Mouse (Mus musculus): ENCODE data around the gene E4f1. TPM values are rescaled to one million over a fixed set of nuclear protein-coding genes. Genes with fewer than 3 reads are reported as not detected.

Gene E4f1
- polyA plus RNA-seq, 1 experiment from 2014 or later: 44.9 TPM

DNA sequence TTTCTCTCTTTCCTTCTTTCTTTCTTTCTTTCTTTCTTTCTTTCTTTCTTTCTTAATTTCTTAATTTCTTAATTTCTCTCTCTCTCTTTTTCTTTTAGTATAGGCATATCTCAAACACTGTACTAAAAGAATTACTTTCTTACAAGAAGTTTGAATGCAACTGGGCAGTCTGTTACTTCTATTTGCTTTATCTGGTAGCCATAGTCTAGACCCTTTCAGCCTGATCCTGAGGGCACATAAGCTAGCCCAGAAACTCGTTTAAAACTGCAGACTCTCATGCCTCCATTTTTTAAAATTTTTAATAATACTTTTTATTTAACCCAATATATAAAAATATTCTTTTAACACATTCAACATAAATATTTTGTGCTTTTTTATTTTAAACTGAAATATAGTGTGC is 9.3 kb upstream of the E4f1 start:
- Histone ChIP-seq H3K4me1 (peaks cover 15% of the 10 kb centered on the region), H3K4me3 (peak overlapping the region; percentile 90), H3K9ac (replicated peaks) (no peak overlapping the region), H3K27me3 (no peaks in the 10 kb centered on the region), H3K36me3 (peaks cover 29% of the 10 kb centered on the region), H3K4me2 (replicated peaks) (peak overlapping the region; percentile 53; the same call in 1 of the 2 replicates), H3K9me3 (no peaks in the 10 kb centered on the region), H3K27ac (replicated peaks) (no peak overlapping the region)
- ATAC-seq (replicated peaks): no peak
- WGBS: 21% methylated on average over 1 of the region's 1 CpGs

DNA sequence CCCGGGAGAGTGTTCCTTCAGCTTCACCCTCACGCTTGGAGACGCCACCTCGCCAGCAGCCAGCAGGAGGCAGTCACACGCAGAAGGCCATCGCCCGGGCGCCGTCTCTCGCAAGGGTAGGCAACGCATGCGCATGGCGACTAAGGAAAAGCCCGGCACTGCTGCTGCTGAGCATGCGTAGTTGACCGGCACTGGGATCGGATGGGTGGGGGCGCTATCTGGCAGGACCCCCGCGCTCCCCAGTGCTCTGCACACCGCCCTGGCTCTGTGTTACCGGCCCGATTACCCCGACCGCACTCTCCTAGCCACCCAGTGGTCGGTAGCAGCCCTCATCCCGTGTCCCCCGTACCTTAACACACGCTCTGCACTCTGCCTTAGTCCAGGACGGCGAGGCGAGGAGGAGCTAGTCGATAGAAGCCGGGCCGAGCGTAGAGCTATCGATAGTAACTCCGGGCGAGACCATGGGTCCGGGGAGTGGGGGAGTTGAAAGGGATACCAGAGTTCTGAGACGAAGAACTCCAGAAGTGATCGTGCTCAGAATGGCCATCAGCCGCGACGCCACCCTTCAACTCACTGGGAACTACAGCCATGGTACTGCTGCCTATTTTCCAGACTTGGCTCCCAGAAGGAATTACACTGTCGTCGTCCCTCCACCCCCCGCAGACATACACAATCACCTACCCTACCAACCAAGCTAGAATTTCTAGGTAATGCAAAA is 8.7 kb upstream of the E4f1 start, which contains the start of gene Mlst8:
TSS of gene Mlst8 (minus strand) at position 416 of the 718 bp plus-strand sequence.
- ATAC-seq (replicated peaks): peak; percentile 95
- H3K4me1 ChIP-seq: peaks cover 15% of the 10 kb centered on the region
- under 1% methylated on average over 48 of the region's 48 CpGs for WGBS

DNA sequence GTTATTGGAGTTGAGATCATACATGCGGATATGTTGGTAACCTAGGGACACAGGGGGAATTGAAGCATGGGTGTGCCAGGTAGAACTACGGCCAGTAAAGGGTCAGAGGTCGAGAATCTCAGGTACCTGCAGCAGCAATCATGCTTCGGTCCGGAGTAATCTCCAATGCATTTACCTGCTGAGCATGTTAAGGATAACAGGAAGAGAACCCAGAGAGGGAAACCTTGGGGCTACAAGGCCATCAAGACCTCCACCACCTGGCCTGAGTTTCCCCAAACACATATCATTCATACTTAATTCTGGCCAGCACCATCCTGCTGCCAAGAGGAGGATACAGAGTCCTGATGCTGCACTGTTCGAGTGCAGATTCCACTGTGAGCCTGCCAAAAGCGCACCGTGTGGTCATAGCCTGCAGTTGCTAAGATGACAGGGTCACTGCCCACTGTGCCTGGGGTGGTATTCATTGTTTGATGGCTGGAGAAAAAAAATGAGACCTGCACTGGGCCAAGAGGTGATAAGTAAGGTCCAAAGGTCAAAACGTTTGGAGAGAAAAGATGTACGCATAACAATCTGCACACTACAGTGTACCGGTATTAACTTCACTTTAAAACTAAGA is 8.0 kb upstream of the E4f1 start:
- H3K27ac ChIP-seq (replicated peaks): no peak overlapping the region
- H3K36me3 ChIP-seq: peaks cover 34% of the 10 kb centered on the region
- WGBS: 53% methylated on average over 11 of the region's 11 CpGs
- H3K4me3 ChIP-seq: peak overlapping the region; percentile 90
- peak overlapping the region; percentile 53 for H3K4me2 ChIP-seq (replicated peaks)
- peaks cover 22% of the 10 kb centered on the region for H3K4me1 ChIP-seq
- no peaks in the 10 kb centered on the region for H3K9me3 ChIP-seq
- ATAC-seq (replicated peaks): peak; percentile 19; the same call in 1 of the 2 replicates
- H3K9ac ChIP-seq (replicated peaks): peak overlapping the region; percentile 92
- H3K27me3 ChIP-seq: no peaks in the 10 kb centered on the region

More for the DNA sequence above, 8.7 kb upstream of the E4f1 start, which contains the start of gene Mlst8:
- peaks cover 34% of the 10 kb centered on the region for H3K36me3 ChIP-seq
- H3K9ac ChIP-seq (replicated peaks): peak within 1 kb of the TSS; percentile 92
- peak within 1 kb of the TSS; percentile 98 for H3K27ac ChIP-seq (replicated peaks)
- peak within 1 kb of the TSS; percentile 90 for H3K4me3 ChIP-seq
- H3K27me3 ChIP-seq: no peaks in the 10 kb centered on the region
- no peaks in the 10 kb centered on the region for H3K9me3 ChIP-seq
- H3K4me2 ChIP-seq (replicated peaks): peak within 1 kb of the TSS; percentile 53

DNA sequence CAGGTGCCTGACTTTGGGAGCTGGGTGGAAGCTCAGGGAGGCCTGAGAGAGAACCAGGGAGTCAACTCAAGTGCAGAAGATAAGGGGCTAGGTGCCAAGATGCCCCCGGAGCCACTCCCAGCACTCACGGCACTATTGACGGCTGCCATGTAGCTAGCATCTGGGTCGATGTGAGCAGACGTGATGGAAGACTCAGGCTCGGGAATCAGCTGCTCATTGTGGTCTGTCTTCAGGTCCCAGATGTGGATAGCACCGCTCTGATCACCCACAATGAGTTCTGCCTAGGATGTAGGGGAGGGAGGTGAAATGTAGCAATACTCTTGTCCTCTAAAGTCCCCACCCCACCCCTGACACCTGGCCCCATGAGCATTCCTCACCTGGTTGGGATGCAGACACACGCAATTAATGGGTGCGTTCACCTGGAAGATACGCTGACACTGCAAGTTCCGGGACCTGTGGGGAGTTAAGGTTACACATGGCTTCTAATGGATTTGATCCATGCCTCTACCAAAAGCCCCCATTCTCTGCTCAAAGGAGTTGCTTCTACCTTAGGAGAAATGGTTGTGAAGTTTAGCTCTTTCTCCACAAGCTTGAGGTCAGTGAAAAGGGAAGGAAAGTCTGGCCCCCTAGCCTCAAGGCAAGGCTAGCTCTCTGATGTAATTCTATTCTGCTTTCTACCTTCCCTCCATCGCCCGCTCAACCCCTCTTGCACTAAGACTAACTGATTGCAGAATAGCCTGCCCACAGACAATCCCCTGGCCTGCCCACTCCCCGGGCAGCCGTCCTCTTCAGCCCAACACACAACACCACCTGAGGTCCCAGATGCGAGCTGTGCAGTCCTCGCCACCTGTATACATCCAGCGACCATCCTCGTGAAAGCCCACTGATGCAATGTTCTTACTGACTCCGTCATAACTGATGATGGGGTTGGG is 7.2 kb upstream of the E4f1 start:
- Histone ChIP-seq H3K4me3 (no peak overlapping the region), H3K4me1 (peaks cover 29% of the 10 kb centered on the region), H3K27ac (replicated peaks) (no peak overlapping the region), H3K9me3 (no peaks in the 10 kb centered on the region), H3K27me3 (no peaks in the 10 kb centered on the region), H3K4me2 (replicated peaks) (peak overlapping the region; percentile 53), H3K36me3 (peaks cover 34% of the 10 kb centered on the region), H3K9ac (replicated peaks) (0 out of 2 replicates have a peak overlapping the region, but pooled peaks have one; percentile 10)
- no peak for ATAC-seq (replicated peaks)
- 90% methylated on average over 20 of the region's 20 CpGs for WGBS

DNA sequence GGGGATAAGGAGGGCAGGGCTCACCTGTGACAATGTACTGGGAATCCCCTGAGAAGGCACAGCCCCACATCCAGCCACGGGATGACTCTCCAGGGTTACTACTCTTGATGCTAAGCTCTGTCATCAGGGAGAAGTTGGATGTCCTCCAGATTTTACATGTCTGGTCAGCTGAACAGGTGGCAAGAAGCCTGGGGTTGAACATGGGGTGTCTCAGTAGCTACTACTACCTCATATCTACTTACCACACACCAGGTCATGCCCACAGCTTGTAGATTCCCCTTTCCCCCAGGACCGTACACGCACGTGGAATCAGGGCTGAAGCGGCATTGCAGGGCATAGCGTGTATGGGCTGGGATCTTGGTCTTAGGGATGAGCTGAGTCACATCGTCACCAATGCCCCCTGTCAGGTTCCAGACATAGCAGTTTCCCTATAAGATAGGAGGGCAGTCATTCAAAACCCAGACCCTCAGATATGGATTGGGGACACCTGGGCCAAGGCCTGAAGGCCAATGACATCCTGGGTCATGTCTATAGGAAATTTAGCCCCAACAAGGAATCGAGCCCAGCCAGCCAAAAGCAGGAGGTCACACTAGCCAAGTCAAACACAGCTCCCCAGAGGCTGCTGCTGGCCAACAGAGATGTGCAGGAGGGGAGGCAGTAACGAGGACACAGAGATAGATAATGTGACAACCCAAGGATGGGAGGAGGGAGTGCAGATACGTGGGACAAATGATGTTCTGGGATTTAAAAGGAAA is 6.1 kb upstream of the E4f1 start:
- no peak overlapping the region for H3K27ac ChIP-seq (replicated peaks)
- peaks cover 34% of the 10 kb centered on the region for H3K36me3 ChIP-seq
- no peaks in the 10 kb centered on the region for H3K9me3 ChIP-seq
- peaks cover 41% of the 10 kb centered on the region for H3K4me1 ChIP-seq
- H3K9ac ChIP-seq (replicated peaks): no peak overlapping the region
- no peaks in the 10 kb centered on the region for H3K27me3 ChIP-seq
- H3K4me3 ChIP-seq: no peak overlapping the region
- no peak for ATAC-seq (replicated peaks)
- no peak overlapping the region for H3K4me2 ChIP-seq (replicated peaks)
- WGBS: 94% methylated on average over 10 of the region's 10 CpGs

GRCm38 (mm10) chr17:24475586-24475985 is 5.5 kb upstream of the E4f1 start:
- H3K27me3 ChIP-seq: no peaks in the 10 kb centered on the region
- no peak overlapping the region for H3K4me3 ChIP-seq
- 96% methylated on average over 6 of the region's 6 CpGs for WGBS
- ATAC-seq (replicated peaks): no peak
- no peak overlapping the region for H3K4me2 ChIP-seq (replicated peaks)
- no peak overlapping the region for H3K27ac ChIP-seq (replicated peaks)
- peaks cover 34% of the 10 kb centered on the region for H3K36me3 ChIP-seq
- no peak overlapping the region for H3K9ac ChIP-seq (replicated peaks)
- peaks cover 46% of the 10 kb centered on the region for H3K4me1 ChIP-seq
- H3K9me3 ChIP-seq: no peaks in the 10 kb centered on the region

- Histone ChIP-seq H3K27ac (replicated peaks) (no peak overlapping the region), H3K27me3 (no peaks in the 10 kb centered on the region), H3K9ac (replicated peaks) (no peak overlapping the region; the same call in 1 of the 2 replicates), H3K4me2 (replicated peaks) (no peak overlapping the region), H3K9me3 (no peaks in the 10 kb centered on the region), H3K4me1 (peaks cover 44% of the 10 kb centered on the region), H3K36me3 (peaks cover 34% of the 10 kb centered on the region), H3K4me3 (no peak overlapping the region)
- ATAC-seq (replicated peaks): no peak
- WGBS: 83% methylated on average over 5 of the region's 5 CpGs
These were observed 4.4 kb upstream of the E4f1 start for GRCm38 (mm10) chr17:24474557-24474956.

- Histone ChIP-seq H3K4me1 (peaks cover 44% of the 10 kb centered on the region), H3K27ac (replicated peaks) (no peak within 1 kb of the TSS)
These were observed 3.6 kb upstream of the E4f1 start, which contains the start of gene Bricd5 for GRCm38 (mm10) chr17:24473612-24474275. Gene Bricd5, plus strand, starts transcription at chr17:24473884.

GRCm38 (mm10) chr17:24472512-24472911 is 2.4 kb upstream of the E4f1 start:
- peak overlapping the region; percentile 87; the same call in 1 of the 2 replicates for H3K4me2 ChIP-seq (replicated peaks)
- 86% methylated on average over 4 of the region's 4 CpGs for WGBS
- H3K27me3 ChIP-seq: no peaks in the 10 kb centered on the region
- no peaks in the 10 kb centered on the region for H3K9me3 ChIP-seq
- no peak overlapping the region for H3K9ac ChIP-seq (replicated peaks)
- ATAC-seq (replicated peaks): no peak
- no peak overlapping the region for H3K27ac ChIP-seq (replicated peaks)
- peaks cover 34% of the 10 kb centered on the region for H3K4me1 ChIP-seq
- peaks cover 34% of the 10 kb centered on the region for H3K36me3 ChIP-seq
- H3K4me3 ChIP-seq: no peak overlapping the region

More at GRCm38 (mm10) chr17:24473612-24474275, 3.6 kb upstream of the E4f1 start, which contains the start of gene Bricd5:
- H3K36me3 ChIP-seq: peaks cover 34% of the 10 kb centered on the region
- H3K9me3 ChIP-seq: no peaks in the 10 kb centered on the region
- no peak within 1 kb of the TSS; the same call in 1 of the 2 replicates for H3K9ac ChIP-seq (replicated peaks)
- no peak for ATAC-seq (replicated peaks)
- H3K4me2 ChIP-seq (replicated peaks): no peak within 1 kb of the TSS
- no peaks in the 10 kb centered on the region for H3K27me3 ChIP-seq
- 77% methylated on average over 6 of the region's 6 CpGs for WGBS
- no peak within 1 kb of the TSS for H3K4me3 ChIP-seq

DNA sequence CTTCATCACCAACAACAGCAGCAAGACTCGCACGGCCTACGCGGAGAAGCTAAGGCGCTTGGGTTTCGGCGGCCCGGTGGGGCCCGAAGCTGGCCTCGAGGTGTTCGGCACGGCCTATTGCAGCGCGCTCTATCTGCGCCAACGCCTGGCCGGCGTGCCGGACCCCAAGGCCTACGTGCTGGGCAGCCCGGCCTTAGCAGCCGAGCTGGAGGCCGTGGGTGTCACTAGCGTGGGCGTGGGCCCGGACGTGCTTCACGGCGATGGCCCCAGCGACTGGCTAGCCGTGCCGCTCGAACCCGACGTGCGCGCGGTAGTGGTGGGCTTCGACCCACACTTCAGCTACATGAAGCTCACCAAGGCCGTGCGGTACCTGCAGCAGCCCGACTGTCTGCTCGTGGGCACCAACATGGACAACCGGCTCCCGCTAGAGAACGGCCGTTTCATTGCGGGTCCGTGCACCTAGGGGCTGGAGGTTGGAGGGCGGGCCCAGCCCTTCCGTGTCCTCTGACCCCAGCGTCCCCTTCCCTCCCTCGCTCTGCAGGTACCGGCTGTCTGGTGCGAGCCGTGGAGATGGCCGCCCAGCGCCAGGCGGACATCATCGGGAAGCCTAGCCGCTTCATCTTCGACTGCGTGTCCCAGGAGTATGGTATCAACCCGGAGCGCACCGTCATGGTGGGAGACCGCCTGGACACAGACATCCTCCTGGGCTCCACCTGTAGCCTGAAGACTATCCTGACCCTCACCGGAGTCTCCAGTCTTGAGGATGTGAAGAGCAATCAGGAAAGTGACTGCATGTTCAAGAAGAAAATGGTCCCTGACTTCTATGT is 801 bp upstream of the E4f1 start:
- H3K4me3 ChIP-seq: peak overlapping the region; percentile 82
- WGBS: under 1% methylated on average over 66 of the region's 68 CpGs
- H3K4me1 ChIP-seq: peaks cover 32% of the 10 kb centered on the region
- peak overlapping the region; percentile 75 for H3K9ac ChIP-seq (replicated peaks)
- no peaks in the 10 kb centered on the region for H3K9me3 ChIP-seq
- no peaks in the 10 kb centered on the region for H3K27me3 ChIP-seq
- H3K27ac ChIP-seq (replicated peaks): peak overlapping the region; percentile 90
- peaks cover 20% of the 10 kb centered on the region for H3K36me3 ChIP-seq
- peak; percentile 1; the same call in 1 of the 2 replicates for ATAC-seq (replicated peaks)
- H3K4me2 ChIP-seq (replicated peaks): peak overlapping the region; percentile 87

All from forebrain, embryonic 15.5 days (tissue).